Mouse (Mus musculus) ES-E14 (cell line): Measurements from ENCODE around the gene Nxpe3.

ENCODE experiments used
- CHD2 ChIP-seq: IDR thresholded peaks from 2 replicates; pipeline ENCODE4 v1.6.1; 2014; ENCODE audit warnings: mild to moderate bottlenecking, low read depth, low read length, inconsistent platforms
- HCFC1 ChIP-seq: IDR thresholded peaks from 2 replicates; pipeline ENCODE4 v1.6.1; 2012; ENCODE audit warnings: low read length, inconsistent platforms, borderline replicate concordance; ENCODE audit not compliant: insufficient read depth
- MAFK ChIP-seq: IDR thresholded peaks from 2 replicates; pipeline ENCODE4 v1.6.1; 2014; ENCODE audit warnings: mild to moderate bottlenecking, low read depth, low read length, inconsistent platforms; ENCODE audit not compliant: insufficient read depth
- ZC3H11A ChIP-seq: IDR thresholded peaks from 2 replicates; pipeline ENCODE4 v1.6.1; 2012; ENCODE audit warnings: low read depth, mild to moderate bottlenecking, inconsistent platforms, low read length, borderline replicate concordance
- ZNF384 ChIP-seq: IDR thresholded peaks from 2 replicates; pipeline ENCODE4 v1.6.1; 2012; ENCODE audit warnings: low read depth, low read length, inconsistent platforms

- TF ChIP-seq MAFK (no peak), ZC3H11A (no peak), ZNF384 (no peak), HCFC1 (no peak), CHD2 (no peak)
Observed at GRCm38 (mm10) chr16:55861104-55861503, 34.0 kb downstream of the Nxpe3 start.
